Comparison of ENCODE assay signal across 24 mouse cellular contexts in the genomic region with DNA sequence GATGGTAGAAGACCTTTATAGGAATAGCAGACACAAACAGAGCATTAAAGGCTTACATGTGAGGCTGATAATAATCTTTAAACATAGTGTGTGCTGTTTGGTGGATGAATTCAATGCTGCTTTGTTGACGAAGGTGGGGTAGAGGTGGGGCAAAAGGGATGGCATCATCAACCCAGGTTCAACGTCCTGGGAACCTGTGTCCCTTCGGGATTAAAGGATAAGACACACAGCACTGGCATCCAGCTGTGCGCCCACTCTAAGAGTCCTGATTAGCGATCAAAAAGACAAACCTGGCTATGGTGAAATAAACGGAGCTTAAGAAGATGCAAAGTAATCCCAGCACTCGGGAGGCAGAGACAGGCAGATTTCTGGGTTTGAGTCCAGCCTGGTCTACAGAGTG.
DNase-seq lines count a peak whose midpoint lies in the region; ATAC-seq and TF ChIP-seq lines count a peak whose summit lies in the region.
"Had no signal": no experiment of that assay in that cellular context is flagged by ENCODE, and none has a peak within 500 bp of the region (broad histone marks: within the 10 kb centered on the region; RNA-seq: fewer than 3 reads in every experiment).

No protein-coding gene starts in this region.

- peaks cover 12% of the 10 kb centered on the region for H3K79me2 ChIP-seq in liver, adult 2 months (ENCODE audit: control insufficient read depth, insufficient read depth, low read length)

- peak; percentile 43 for DNase-seq in liver, adult 2 months (ENCODE audit: extremely low read depth, low read depth, low spot score)
- no peak for DNase-seq in liver, embryonic 11.5 days (ENCODE audit: low spot score)
- DNase-seq in ES-E14 (ENCODE audit: low read depth, low spot score) (no peak), ZHBTc4 (ENCODE audit: low read depth, low spot score) (peak; percentile 54)
- no peak for DNase-seq in frontal cortex, postnatal 25 days (ENCODE audit: low spot score in 2 of 2)
- DNase-seq: adrenal gland, adult 2 months; adrenal gland, postnatal 10 days; adrenal gland, postnatal 25 days; cerebellum, adult 11 months; cerebellum, adult 18-20 months; cerebellum, adult 8-10 months; cerebellum, adult 9-11 months; cerebellum, postnatal 14 days; cerebellum, postnatal 36 days; embryo, embryonic 11 days had no signal

- no peak for ATAC-seq in liver, embryonic 11.5 days (replicated peaks; ENCODE audit: low FRiP score)
- no peak for ATAC-seq in neural tube, embryonic 15.5 days (ENCODE audit: low FRiP score)
- ATAC-seq: forebrain, embryonic 14.5 days; forebrain, embryonic 16.5 days had no signal

- no peak overlapping the region for H3K4me3 ChIP-seq in liver, adult 2 months (ENCODE audit: insufficient read depth, low read depth, low read length)
- H3K4me3 ChIP-seq in liver, embryonic 11.5 days (ENCODE audit: low read depth, low read length): no peak overlapping the region
- H3K4me3 ChIP-seq in E14TG2a.4 (replicated peaks; ENCODE audit: low read length) (peak overlapping the region; percentile 29; the same call in 1 of the 2 replicates), ES-E14 (ENCODE audit: insufficient read depth in 1 of 2, low read depth in 1 of 2, low read length in 2 of 2, poor library complexity in 1 of 2, severe bottlenecking in 1 of 2) (peak overlapping the region; percentile 11 to 27; a peak in 2 of 4 replicates)
- H3K4me3 ChIP-seq in neural tube, embryonic 15.5 days (replicated peaks): no peak overlapping the region
- H3K4me3 ChIP-seq: embryonic facial prominence, embryonic 13.5 days; embryonic facial prominence, embryonic 15.5 days; erythroblast, embryonic 14.5 days; forebrain, embryonic 10.5 days; forebrain, embryonic 12.5 days had no signal

- in situ Hi-C loops in ES-E14 (cut with MboI; ENCODE audit: low sequenced_read_pairs in 2 of 2, unreplicated experiment in 2 of 2): no loop called here

- WGBS in liver, adult 2 months: 33% methylated on average over 7 of the region's 7 CpGs
- WGBS in liver, embryonic 11.5 days: 86% methylated on average over 7 of the region's 7 CpGs
- WGBS in neural tube, embryonic 15.5 days: 89% methylated on average over 7 of the region's 7 CpGs

- no peaks in the 10 kb centered on the region for H3K27me3 ChIP-seq in liver, adult 2 months (ENCODE audit: control insufficient read depth, insufficient read depth, low read length)
- no peaks in the 10 kb centered on the region for H3K27me3 ChIP-seq in liver, embryonic 11.5 days (replicated peaks; ENCODE audit: control insufficient read depth, insufficient read depth, low read length)
- no peaks in the 10 kb centered on the region for H3K27me3 ChIP-seq in E14TG2a.4 (ENCODE audit: insufficient read depth, low read length)
- no peaks in the 10 kb centered on the region for H3K27me3 ChIP-seq in neural tube, embryonic 15.5 days (replicated peaks)
- H3K27me3 ChIP-seq: embryonic facial prominence, embryonic 13.5 days; embryonic facial prominence, embryonic 15.5 days; forebrain, embryonic 12.5 days had no signal

- no peak overlapping the region for H3K27ac ChIP-seq in liver, adult 2 months (replicated peaks; ENCODE audit: insufficient read depth, low read depth, low read length)
- no peak overlapping the region for H3K27ac ChIP-seq in liver, embryonic 11.5 days (ENCODE audit: low read depth, low read length)
- H3K27ac ChIP-seq in ES-E14 (ENCODE audit: insufficient read depth, low read depth, low read length, poor library complexity, severe bottlenecking): no peak overlapping the region
- H3K27ac ChIP-seq in neural tube, embryonic 15.5 days (replicated peaks): no peak overlapping the region
- H3K27ac ChIP-seq: embryonic facial prominence, embryonic 13.5 days; embryonic facial prominence, embryonic 15.5 days; forebrain, embryonic 10.5 days; forebrain, embryonic 12.5 days had no signal

- no peak for TF ChIP-seq CTCF in liver, adult 2 months (IDR thresholded peaks at IDR 0.05; ENCODE audit: low read depth, low read length)
- no peak for TF ChIP-seq CTCF in E14TG2a.4 (conservative IDR thresholded peaks at IDR 0.05; ENCODE audit: low read length)

- H3K9me3 ChIP-seq in liver, embryonic 11.5 days (ENCODE audit: control insufficient read depth, low read length): no peaks in the 10 kb centered on the region
- no peaks in the 10 kb centered on the region; the same call in 1 of the 2 replicates for H3K9me3 ChIP-seq in E14TG2a.4 (ENCODE audit: low read length)
- no peaks in the 10 kb centered on the region for H3K9me3 ChIP-seq in ES-E14 (ENCODE audit: control insufficient read depth, insufficient read depth, low read depth, low read length)
- H3K9me3 ChIP-seq in neural tube, embryonic 15.5 days (replicated peaks): no peaks in the 10 kb centered on the region
- H3K9me3 ChIP-seq: embryonic facial prominence, embryonic 13.5 days; embryonic facial prominence, embryonic 15.5 days; forebrain, embryonic 10.5 days; forebrain, embryonic 12.5 days had no signal

- no peak overlapping the region for H3K9ac ChIP-seq in liver, adult 2 months (ENCODE audit: low read depth, low read length)
- H3K9ac ChIP-seq in liver, embryonic 11.5 days (ENCODE audit: low read depth, low read length): no peak overlapping the region
- H3K9ac ChIP-seq in ES-E14 (ENCODE audit: insufficient read depth, low read depth, low read length, poor library complexity, severe bottlenecking): no peak overlapping the region
- no peak overlapping the region for H3K9ac ChIP-seq in neural tube, embryonic 15.5 days (replicated peaks)
- H3K9ac ChIP-seq: embryonic facial prominence, embryonic 13.5 days; embryonic facial prominence, embryonic 15.5 days; forebrain, embryonic 12.5 days had no signal

- no peaks in the 10 kb centered on the region for H3K36me3 ChIP-seq in liver, adult 2 months (ENCODE audit: control insufficient read depth, insufficient read depth, low read length)
- no peaks in the 10 kb centered on the region; the same call in 1 of the 2 replicates for H3K36me3 ChIP-seq in liver, embryonic 11.5 days (ENCODE audit: control insufficient read depth, insufficient read depth, low read length)
- H3K36me3 ChIP-seq in E14TG2a.4 (ENCODE audit: insufficient read depth, low read length): peaks cover 11% of the 10 kb centered on the region; the same call in 1 of the 2 replicates
- H3K36me3 ChIP-seq in ES-E14 (ENCODE audit: control insufficient read depth, insufficient read depth, low read length, poor library complexity, severe bottlenecking): peaks cover 2% of the 10 kb centered on the region; the same call in 1 of the 2 replicates
- H3K36me3 ChIP-seq in neural tube, embryonic 15.5 days: peaks cover 12% of the 10 kb centered on the region

- TF ChIP-seq POLR2A in liver, adult 2 months (IDR thresholded peaks at IDR 0.05; ENCODE audit: extremely low read depth, insufficient read depth, low read length): no peak

- H3K4me1 ChIP-seq in liver, adult 2 months (ENCODE audit: control insufficient read depth, insufficient read depth, low read length): peaks cover 32% of the 10 kb centered on the region
- peaks cover 2% of the 10 kb centered on the region; the same call in 1 of the 2 replicates for H3K4me1 ChIP-seq in liver, embryonic 11.5 days (replicated peaks; ENCODE audit: control insufficient read depth, insufficient read depth, low read length)
- H3K4me1 ChIP-seq in E14TG2a.4 (replicated peaks; ENCODE audit: low read depth, low read length) (peaks cover 45% of the 10 kb centered on the region), ES-E14 (ENCODE audit: control insufficient read depth in 2 of 2, insufficient read depth in 2 of 2, low read length in 2 of 2, poor library complexity in 1 of 2) (peaks cover 4 to 18% of the 10 kb centered on the region in 2 experiments)
- H3K4me1 ChIP-seq in neural tube, embryonic 15.5 days: 0 out of 2 replicates have a peak, but pooled peaks cover 4% of the 10 kb centered on the region
- H3K4me1 ChIP-seq: embryonic facial prominence, embryonic 13.5 days; forebrain, embryonic 10.5 days; forebrain, embryonic 12.5 days had no signal

- H3K4me2 ChIP-seq in liver, embryonic 11.5 days: no peak overlapping the region
- H3K4me2 ChIP-seq in neural tube, embryonic 15.5 days: no peak overlapping the region
- H3K4me2 ChIP-seq: embryonic facial prominence, embryonic 13.5 days; embryonic facial prominence, embryonic 15.5 days; forebrain, embryonic 12.5 days had no signal

TF ChIP-seq in ES-E14, 5 proteins besides CTCF, POLR2A, EP300 and RAD21:
- TF ChIP-seq CHD2 (IDR thresholded peaks at IDR 0.05; ENCODE audit: low read depth, low read length) (no peak), ZC3H11A (IDR thresholded peaks at IDR 0.05; ENCODE audit: borderline replicate concordance, low read depth, low read length) (no peak), MAFK (IDR thresholded peaks at IDR 0.05; ENCODE audit: insufficient read depth, low read depth, low read length) (no peak), ZNF384 (IDR thresholded peaks at IDR 0.05; ENCODE audit: low read depth, low read length) (no peak), HCFC1 (IDR thresholded peaks at IDR 0.05; ENCODE audit: borderline replicate concordance, insufficient read depth, low read length) (no peak)

Comparison
In these comparisons a context has a peak if more than half of its experiments do, and no peak if none do; other contexts are left out.
1. DNase-seq: peak in liver, adult 2 months (single experiment) and ZHBTc4 (single experiment); none in liver, embryonic 11.5 days (single experiment), ES-E14 (single experiment) and frontal cortex, postnatal 25 days (0 of 2).
2. H3K4me3 ChIP-seq: peak in E14TG2a.4 (single experiment) and ES-E14 (2 of 2); none in liver, adult 2 months (single experiment), liver, embryonic 11.5 days (single experiment) and neural tube, embryonic 15.5 days (single experiment).